Mouse (Mus musculus) left cerebral cortex, adult 6 months (tissue): ENCODE results near the gene Ddx42. TPM values are rescaled to one million over a fixed set of nuclear protein-coding genes. Genes with fewer than 3 reads are reported as not detected.

Source experiments
- long read RNA-seq, 2 experiments: library from polyadenylated mRNA; unstranded; transcript quantifications; one replicate each; pipeline ENCODE4 v2.0.0; 2019 to 2020
- polyA plus RNA-seq: library from polyadenylated mRNA; unstranded; fragments of <200 nt; fragmentation: Nextera tagmentation; gene quantifications from 2 replicates; pipeline ENCODE4 v1.2.3, GENCODE M21; 2021

The Ddx42 gene
- 20.1 and 21.6 TPM in 2 replicates for polyA plus RNA-seq
- long read RNA-seq, experiment 1, full-length matches to known transcripts: 92 of 126 reads
- long read RNA-seq, experiment 1, partial matches to known transcripts: 19 of 126 reads
- long read RNA-seq, experiment 1, other reads (novel, unspliced or antisense): 15 of 126 reads
- long read RNA-seq, experiment 2, full-length matches to known transcripts: 10 of 56 reads
- long read RNA-seq, experiment 2, partial matches to known transcripts: 41 of 56 reads
- long read RNA-seq, experiment 2, other reads (novel, unspliced or antisense): 5 of 56 reads

DNA sequence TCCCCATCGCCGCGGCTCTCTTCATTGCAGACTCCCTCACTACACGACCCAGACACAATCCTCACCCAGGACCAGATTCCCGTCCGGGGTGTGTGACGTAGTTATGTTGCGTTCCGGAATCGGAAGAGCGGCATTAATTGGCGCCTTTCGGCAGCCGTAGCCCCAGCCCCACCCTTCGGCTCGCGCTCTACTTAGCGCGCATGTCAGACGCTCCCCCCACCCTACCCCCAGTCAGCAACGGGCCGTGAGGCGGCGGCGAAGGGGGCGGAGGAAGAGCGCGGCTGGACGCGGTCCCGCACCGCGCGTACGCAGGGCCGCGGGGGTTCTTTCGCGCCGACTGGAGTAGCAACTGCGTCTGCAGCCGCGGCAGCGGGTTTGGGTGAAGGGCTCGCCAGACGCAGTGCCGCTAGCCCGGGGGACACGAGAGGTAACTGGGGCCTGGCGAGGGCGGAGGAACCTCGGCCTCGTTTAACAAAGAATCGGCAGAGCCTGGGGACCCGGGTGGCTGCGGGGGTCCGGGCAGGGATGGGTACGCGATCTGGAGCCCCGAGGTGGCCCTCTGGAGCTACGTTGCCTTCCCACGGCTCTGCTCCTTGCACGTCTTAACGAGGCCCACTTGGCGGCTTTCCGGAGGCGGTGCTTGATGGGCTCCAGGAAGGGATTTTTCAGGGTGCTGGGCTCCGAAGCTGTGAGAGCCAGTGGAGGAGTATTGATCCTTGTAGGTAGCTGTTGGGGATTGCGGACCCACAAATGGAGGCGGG lies at the start of gene Ddx42:
TSS of gene Ddx42 (plus strand) at position 197 of the 761 bp plus-strand sequence.

DNA sequence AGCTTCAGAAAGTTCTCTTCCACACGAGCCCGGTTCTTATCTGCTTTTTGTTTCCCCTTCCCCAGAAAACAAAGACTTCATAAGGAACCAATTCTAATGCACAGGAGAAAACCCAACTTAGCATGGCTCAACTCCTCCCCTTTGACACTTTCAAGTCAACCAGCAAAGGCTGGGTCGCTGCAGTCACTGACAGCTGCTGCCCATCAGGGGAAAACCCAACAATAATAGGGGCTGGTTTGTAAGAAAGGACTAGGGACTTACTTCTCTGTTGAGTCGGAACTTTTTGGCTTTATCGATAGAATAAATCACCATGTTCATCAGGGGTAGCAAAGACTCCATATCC lies 14.6 kb upstream of the Ddx42 start, which contains the start of gene Strada:
TSS of gene Strada (minus strand) at position 46 of the 343 bp plus-strand sequence.

DNA sequence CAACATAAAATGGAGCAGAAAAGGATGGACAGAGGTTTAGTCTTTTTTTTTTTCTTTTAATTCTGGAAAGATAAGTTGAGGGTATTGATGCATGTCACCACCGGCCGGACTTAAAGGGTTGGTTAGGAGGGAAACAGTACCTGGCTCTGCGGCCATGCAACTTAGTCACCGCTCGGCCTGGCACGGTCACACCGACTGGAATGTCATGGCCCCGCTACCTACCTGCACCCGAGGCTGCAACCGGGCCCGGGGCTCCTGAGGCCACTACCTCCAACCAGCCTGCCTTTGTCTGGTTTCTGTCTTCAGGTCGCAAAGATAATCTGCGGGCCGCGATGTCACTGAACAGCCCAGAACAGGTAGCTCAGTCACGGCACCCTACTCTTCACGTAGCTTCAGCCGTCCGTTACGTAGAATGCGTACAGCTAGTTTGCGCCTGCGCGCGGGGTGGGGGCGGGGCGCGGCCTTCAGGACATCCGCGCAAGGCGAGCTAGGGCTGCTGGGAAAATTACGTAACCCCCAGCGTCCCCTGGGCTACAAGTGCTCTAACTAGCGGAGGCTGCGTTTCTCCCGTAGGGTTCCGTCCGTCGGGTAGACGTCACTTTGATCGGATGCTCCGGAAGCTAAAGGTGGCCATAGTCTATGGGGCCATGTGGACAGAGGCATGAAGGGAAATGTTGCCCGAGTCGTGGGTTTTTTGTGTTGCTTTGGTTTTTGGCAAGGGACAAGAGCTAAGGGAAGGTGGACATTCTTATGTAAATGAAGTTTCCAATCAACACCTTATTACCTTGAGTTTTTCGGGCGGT lies 598 bp upstream of the Ddx42 start, which contains the start of gene Ccdc47:
TSS of gene Ccdc47 (minus strand) at position 418 of the 803 bp plus-strand sequence.

DNA sequence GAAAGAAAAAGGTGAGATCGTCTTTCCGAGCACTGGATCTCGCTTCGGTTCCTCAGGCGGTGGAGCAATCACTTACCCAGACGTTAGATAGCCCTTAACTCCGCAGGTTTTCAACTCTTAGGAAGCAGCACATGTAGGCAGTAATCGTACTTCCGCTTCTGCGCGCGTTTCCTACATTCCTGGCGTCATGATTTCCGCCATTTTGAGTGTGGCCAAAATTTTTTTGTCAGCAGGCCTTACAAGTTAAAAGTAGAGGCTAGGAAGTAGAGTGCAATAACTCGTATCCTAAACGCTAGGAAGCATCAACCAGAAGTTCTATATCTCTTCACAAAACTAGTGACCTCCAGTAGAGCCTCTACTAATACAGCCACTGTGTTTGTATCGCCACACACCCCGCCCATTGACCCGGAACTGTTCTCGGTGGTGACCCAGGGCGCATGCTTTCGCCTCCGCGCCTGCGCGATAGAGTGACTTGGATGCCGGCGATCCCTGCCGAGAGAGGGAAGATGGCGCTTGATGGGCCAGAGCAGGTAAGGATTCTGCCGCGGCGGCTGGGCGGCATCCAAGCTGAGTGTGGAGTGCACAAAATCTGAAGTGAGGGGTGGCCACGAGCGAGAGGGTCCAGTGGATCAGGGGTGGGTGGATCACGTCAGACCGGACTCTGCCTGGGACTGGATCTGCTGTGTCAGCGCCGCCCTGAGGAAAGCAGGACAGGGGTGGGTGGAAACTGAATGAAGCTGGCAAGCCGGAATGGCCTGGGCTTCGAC lies 39.1 kb downstream of the Ddx42 start, which contains the start of the genes Ftsj3 and Psmc5:
TSS of gene Ftsj3 (minus strand) at position 395 of the 767 bp plus-strand sequence.
TSS of gene Psmc5 (plus strand) at position 470 of the 767 bp plus-strand sequence.

DNA sequence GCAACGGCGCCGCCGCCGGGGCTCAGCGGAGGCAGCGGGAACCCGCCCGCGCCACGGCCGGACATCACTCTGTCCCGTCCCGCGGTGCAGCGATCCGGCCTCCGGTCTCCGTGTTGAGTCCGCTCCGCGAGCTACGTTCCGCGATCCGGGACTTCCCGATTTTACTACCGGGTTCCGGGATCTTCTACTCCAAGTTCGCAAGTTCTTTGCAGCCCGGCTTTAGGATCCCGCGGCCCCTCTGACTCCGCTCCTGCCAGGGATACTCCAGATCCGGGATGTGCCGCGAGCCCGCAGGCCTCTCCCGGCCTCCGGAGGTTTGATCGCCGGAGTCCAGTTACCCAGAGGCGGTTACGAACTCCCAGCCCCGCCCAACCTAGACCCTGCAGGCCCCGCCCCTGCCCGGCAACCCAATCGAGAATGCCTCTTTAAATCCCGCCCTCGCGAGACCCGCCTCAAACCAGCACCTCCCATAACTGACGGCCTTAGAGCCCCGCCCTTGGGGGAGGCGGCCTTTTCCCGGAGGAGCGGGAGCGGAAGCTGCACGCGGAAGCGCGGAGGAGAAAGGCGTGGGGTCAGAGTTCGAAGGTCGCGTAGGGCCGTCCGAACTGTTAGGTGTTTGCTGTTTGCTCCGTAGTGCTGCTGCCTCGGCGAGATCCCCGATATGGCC lies 56.1 kb downstream of the Ddx42 start, which contains the start of gene Smarcd2:
TSS of gene Smarcd2 (minus strand) at position 329 of the 667 bp plus-strand sequence.

DNA sequence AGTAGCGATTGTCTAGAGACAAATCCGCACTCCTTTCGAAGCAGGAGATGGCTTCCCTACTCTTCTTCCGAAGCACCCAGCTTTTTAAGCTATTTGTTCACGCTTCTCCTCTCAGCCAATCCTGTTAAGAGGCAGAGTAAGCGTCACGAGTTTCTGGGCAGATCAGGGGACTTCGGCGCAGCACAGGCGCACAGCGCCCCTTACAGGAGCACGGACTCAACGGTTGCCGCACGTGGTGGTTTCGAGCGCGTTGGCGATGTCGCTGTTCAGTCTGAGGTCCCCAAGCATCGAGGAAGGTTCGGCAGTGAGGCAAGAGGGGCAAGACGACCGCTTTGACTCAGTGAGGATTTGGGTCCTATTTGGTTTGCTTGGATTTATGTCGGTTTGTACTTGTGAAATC lies 59.7 kb downstream of the Ddx42 start, which contains the start of gene Tcam1:
TSS of gene Tcam1 (plus strand) at position 219 of the 400 bp plus-strand sequence.

Other genes with a start within 250 kb of the Ddx42 start
- 1.5 and 2.1 TPM in 2 replicates for gene Ace, start 249.0 kb upstream of the Ddx42 start, polyA plus RNA-seq
- gene Ace3, start 222.3 kb upstream of the Ddx42 start, polyA plus RNA-seq: not detected in 2 replicates
- 0.92 and 1.1 TPM in 2 replicates for gene Kcnh6, start 208.8 kb upstream of the Ddx42 start, polyA plus RNA-seq
- gene Dcaf7, start 180.1 kb upstream of the Ddx42 start, polyA plus RNA-seq: 54.8 and 86.4 TPM in 2 replicates
- gene Taco1, start 150.9 kb upstream of the Ddx42 start, polyA plus RNA-seq: 5.3 and 5.8 TPM in 2 replicates
- gene Map3k3, start 132.3 kb upstream of the Ddx42 start, polyA plus RNA-seq: 1.2 and 1.7 TPM in 2 replicates
- gene Gm10840, start 56.1 kb upstream of the Ddx42 start, polyA plus RNA-seq: 1.2 and 1.3 TPM in 2 replicates
- gene Limd2, start 56.1 kb upstream of the Ddx42 start, polyA plus RNA-seq: 118 and 131 TPM in 2 replicates
- gene Strada, start 14.8 kb upstream of the Ddx42 start, polyA plus RNA-seq: 10.1 and 14.2 TPM in 2 replicates
- gene Ccdc47, start 582 bp upstream of the Ddx42 start, polyA plus RNA-seq: 38.3 and 50.3 TPM in 2 replicates
- gene Ftsj3, start 39.2 kb downstream of the Ddx42 start, polyA plus RNA-seq: 7.4 TPM in 2 replicates
- 497 and 551 TPM in 2 replicates for gene Psmc5, start 39.2 kb downstream of the Ddx42 start, polyA plus RNA-seq
- gene Smarcd2, start 56.0 kb downstream of the Ddx42 start, polyA plus RNA-seq: 1.1 and 6.7 TPM in 2 replicates
- gene Tcam1, start 59.7 kb downstream of the Ddx42 start, polyA plus RNA-seq: 0.04 TPM in 1 of 2 replicates, not detected in the other
- gene Gh, start 84.9 kb downstream of the Ddx42 start, polyA plus RNA-seq: not detected in 2 replicates
- gene Cd79b, start 97.8 kb downstream of the Ddx42 start, polyA plus RNA-seq: 0.79 and 1.1 TPM in 2 replicates
- not detected in 2 replicates for gene Scn4a, start 136.4 kb downstream of the Ddx42 start, polyA plus RNA-seq
- gene Prr29, start 148.5 kb downstream of the Ddx42 start, polyA plus RNA-seq: 0.14 TPM in 1 of 2 replicates, not detected in the other
- gene Icam2, start 171.1 kb downstream of the Ddx42 start, polyA plus RNA-seq: 4.0 and 5.3 TPM in 2 replicates